ENCODE assay signal across 22 mouse cellular contexts in genomic region chr13:14302921-14303320, GRCm38 (mm10).
DNase-seq lines count a peak whose midpoint lies in the region; ATAC-seq and TF ChIP-seq lines count a peak whose summit lies in the region.
"Had no signal": no experiment of that assay in that cellular context is flagged by ENCODE, and none has a peak within 500 bp of the region (broad histone marks: within the 10 kb centered on the region; RNA-seq: fewer than 3 reads in every experiment).

No protein-coding gene starts in this region.

- H3K4me1 ChIP-seq in liver, postnatal 0 days (ENCODE audit: insufficient read depth) = no peaks in the 10 kb centered on the region
- H3K4me1 ChIP-seq: forebrain, embryonic 15.5 days; hindbrain, embryonic 10.5 days; midbrain, embryonic 13.5 days had no signal

- TF ChIP-seq CTCF in Patski (IDR thresholded peaks at IDR 0.05) = peak; percentile 18
- TF ChIP-seq CTCF in liver, postnatal 0 days (IDR thresholded peaks at IDR 0.05; ENCODE audit: low read depth) = peak; percentile 26; the same call in 1 of the 2 replicates

- H3K36me3 ChIP-seq in liver, postnatal 0 days (replicated peaks; ENCODE audit: insufficient read depth, low read length) = no peaks in the 10 kb centered on the region
- H3K36me3 ChIP-seq: hindbrain, embryonic 10.5 days; liver, embryonic 15.5 days had no signal

- no peaks in the 10 kb centered on the region for H3K9me3 ChIP-seq in liver, postnatal 0 days (ENCODE audit: low read length)
- H3K9me3 ChIP-seq: forebrain, embryonic 15.5 days; hindbrain, embryonic 10.5 days; liver, embryonic 15.5 days; midbrain, embryonic 13.5 days had no signal

- CTCF ChIA-PET in Patski (lab: Charles Lee) = no interaction called here

- no peak overlapping the region for H3K27ac ChIP-seq in liver, postnatal 0 days (ENCODE audit: low read depth)
- H3K27ac ChIP-seq: forebrain, embryonic 15.5 days; hindbrain, embryonic 10.5 days; hindbrain, postnatal 0 days; left cerebral cortex, adult 2 months; liver, embryonic 15.5 days; midbrain, embryonic 13.5 days had no signal

- WGBS in liver, postnatal 0 days (ENCODE audit: insufficient replicate concordance) = 38% methylated on average over 2 of the region's 2 CpGs

- H3K4me2 ChIP-seq in liver, postnatal 0 days (ENCODE audit: low read depth, low read length) = no peak overlapping the region
- H3K4me2 ChIP-seq: forebrain, embryonic 15.5 days; liver, embryonic 15.5 days; midbrain, embryonic 13.5 days had no signal

- H3K9ac ChIP-seq in liver, postnatal 0 days (replicated peaks) = no peak overlapping the region
- H3K9ac ChIP-seq: forebrain, embryonic 15.5 days; liver, embryonic 15.5 days; midbrain, embryonic 13.5 days had no signal

- in situ Hi-C loops in Patski (cut with MboI; ENCODE audit: low pct_unique_long_range_greater_than_20kb) = no loop called here

- H3K27me3 ChIP-seq in Patski = no peaks in the 10 kb centered on the region
- H3K27me3 ChIP-seq in liver, postnatal 0 days (ENCODE audit: insufficient read depth, low read length) = no peaks in the 10 kb centered on the region
- H3K27me3 ChIP-seq: forebrain, embryonic 15.5 days; liver, embryonic 15.5 days; midbrain, embryonic 13.5 days had no signal

- DNase-seq in embryo, embryonic 10.5 days (ENCODE audit: low spot score) = peak; percentile 3
- no peak for DNase-seq in embryo, embryonic 10 days (ENCODE audit: low spot score)
- DNase-seq in 416B (ENCODE audit: low read depth) (peak; percentile 12), Patski (ENCODE audit: low read depth, low spot score) (no peak)
- DNase-seq in liver, postnatal 0 days = no peak
- no peak for DNase-seq in left cerebral cortex, adult 8-10 months (ENCODE audit: low spot score in 2 of 2)
- DNase-seq in adrenal gland, postnatal 10 days = no peak
- DNase-seq: adrenal gland, adult 2 months; cerebellum, adult 11 months; embryo, embryonic 11 days; gastrocnemius, postnatal 25 days; kidney, adult 2 months; kidney, postnatal 14 days; lung, postnatal 10 days; thymus, postnatal 25 days had no signal

- no peak for TF ChIP-seq EP300 in liver, postnatal 0 days (IDR thresholded peaks at IDR 0.05; ENCODE audit: low read depth)

- no peak overlapping the region for H3K4me3 ChIP-seq in liver, postnatal 0 days (ENCODE audit: low read depth, low read length)
- H3K4me3 ChIP-seq: forebrain, embryonic 15.5 days; hindbrain, embryonic 10.5 days; left cerebral cortex, adult 2 months; liver, embryonic 15.5 days; midbrain, embryonic 13.5 days; myocyte had no signal

- POLR2A ChIA-PET in Patski (lab: Charles Lee) = interaction anchor here (0.8 kb wide), 1 partner anchor 175 kb away, joined by 4 read pairs; no protein-coding TSS in a partner anchor

- no peak for ATAC-seq in Patski
- no peak for ATAC-seq in liver, postnatal 0 days
- ATAC-seq: forebrain, embryonic 15.5 days; hindbrain, postnatal 0 days; midbrain, embryonic 13.5 days had no signal

Comparison
In these comparisons a context has a peak if more than half of its experiments do, and no peak if none do; other contexts are left out.
1. DNase-seq: peak in embryo, embryonic 10.5 days (single experiment) and 416B (single experiment); none in embryo, embryonic 10 days (single experiment), Patski (single experiment), liver, postnatal 0 days (single experiment), left cerebral cortex, adult 8-10 months (0 of 2) and adrenal gland, postnatal 10 days (single experiment).